Mouse (Mus musculus) layer of hippocampus, adult 9-10 months (tissue): ENCODE results near the gene Cerk.
"Not testable (repeated sequence)": the region's sequence is repeated elsewhere in the genome, so short reads cannot be mapped to it uniquely, and the experiment has no call there.

Experiments used
- DNase-seq: peaks from one replicate; pipeline ENCODE4 v3.0.0; 2022; ENCODE audit warnings: low spot score

Gene Cerk

GRCm38 (mm10) chr15:86181941-86182439 lies 4.0 kb downstream of the Cerk start:
- DNase-seq, result no peak

GRCm38 (mm10) chr15:86181321-86181720 lies 4.6 kb downstream of the Cerk start:
- not testable (repeated sequence) for DNase-seq

GRCm38 (mm10) chr15:86180427-86180826 lies 5.5 kb downstream of the Cerk start:
- DNase-seq, result no peak

- DNase-seq, result no peak
Observed at GRCm38 (mm10) chr15:86178594-86178993, 7.3 kb downstream of the Cerk start.

- DNase-seq, result not testable (repeated sequence)
Observed at GRCm38 (mm10) chr15:86177703-86178251, 8.2 kb downstream of the Cerk start.

- no peak for DNase-seq
Observed at GRCm38 (mm10) chr15:86176771-86177702, 8.9 kb downstream of the Cerk start.

GRCm38 (mm10) chr15:86176166-86176565 lies 9.8 kb downstream of the Cerk start:
- no peak for DNase-seq

- DNase-seq, result no peak
Observed at GRCm38 (mm10) chr15:86175253-86176050, 10.5 kb downstream of the Cerk start.

- DNase-seq, result no peak
Observed at GRCm38 (mm10) chr15:86173136-86173985, 12.6 kb downstream of the Cerk start.

GRCm38 (mm10) chr15:86172526-86172925 lies 13.4 kb downstream of the Cerk start:
- DNase-seq, result no peak

- DNase-seq, result no peak
Observed at GRCm38 (mm10) chr15:86172124-86172523, 13.8 kb downstream of the Cerk start.

GRCm38 (mm10) chr15:86171316-86171715 lies 14.6 kb downstream of the Cerk start:
- DNase-seq, result no peak

- no peak for DNase-seq
Observed at GRCm38 (mm10) chr15:86169817-86170110, 16.2 kb downstream of the Cerk start.

GRCm38 (mm10) chr15:86168941-86169816 lies 16.8 kb downstream of the Cerk start:
- no peak for DNase-seq

GRCm38 (mm10) chr15:86168505-86168867 lies 17.5 kb downstream of the Cerk start:
- DNase-seq, result no peak

- no peak for DNase-seq
Observed at GRCm38 (mm10) chr15:86167787-86168504, 18.0 kb downstream of the Cerk start.

- DNase-seq, result no peak
Observed at GRCm38 (mm10) chr15:86167032-86167655, 18.8 kb downstream of the Cerk start.

GRCm38 (mm10) chr15:86165811-86166590 lies 19.9 kb downstream of the Cerk start:
- DNase-seq, result no peak
